Mouse (Mus musculus) monocyte, adult 5-6 weeks (primary cell): ENCODE measurements around the gene Lcn10. TPM values are rescaled to one million over a fixed set of nuclear protein-coding genes. Genes with fewer than 3 reads are reported as not detected.

Experiments
- ATAC-seq: fragments of 153-309, 156-312 bp; replicated peaks from 2 replicates; pipeline ENCODE4 v1.8.0; 2017; ENCODE audit warnings: mild to moderate bottlenecking; ENCODE audit not compliant: low TSS enrichment, insufficient number of reproducible peaks, severe bottlenecking, poor library complexity, low FRiP score
- total RNA-seq: library from RNA; stranded (forward); fragments of 200-1000, 200-491, 200-594 nt; gene quantifications from 3 replicates; pipeline ENCODE4 v1.2.3, GENCODE M21; 2017

The Lcn10 gene
- total RNA-seq: not detected in 3 replicates

- ATAC-seq: no peak
Observed at GRCm38 (mm10) chr2:25682426-25682825, at the start of gene Lcn10. Lcn10 (plus strand) TSS chr2:25682726.

GRCm38 (mm10) chr2:25633616-25634015 is 48.9 kb upstream of the Lcn10 start:
- ATAC-seq: no peak

GRCm38 (mm10) chr2:25634046-25634445 is 48.5 kb upstream of the Lcn10 start:
- ATAC-seq: no peak

GRCm38 (mm10) chr2:25639890-25640289 is 42.6 kb upstream of the Lcn10 start:
- ATAC-seq: no peak

GRCm38 (mm10) chr2:25652902-25653301 is 29.6 kb upstream of the Lcn10 start, which contains the start of gene Lcn8:
Lcn8 (plus strand) TSS chr2:25653120.
- no peak for ATAC-seq

GRCm38 (mm10) chr2:25654502-25654901 is 28.0 kb upstream of the Lcn10 start:
- ATAC-seq: no peak

- no peak for ATAC-seq
Observed at GRCm38 (mm10) chr2:25656691-25657090, 25.8 kb upstream of the Lcn10 start.

GRCm38 (mm10) chr2:25657246-25657645 is 25.3 kb upstream of the Lcn10 start:
- ATAC-seq: no peak

- no peak for ATAC-seq
Observed at GRCm38 (mm10) chr2:25657652-25658051, 24.9 kb upstream of the Lcn10 start, which contains the start of gene Lcn5. Lcn5 (plus strand) TSS chr2:25657952.

- no peak for ATAC-seq
Observed at GRCm38 (mm10) chr2:25660279-25660678, 22.2 kb upstream of the Lcn10 start.

- no peak for ATAC-seq
Observed at GRCm38 (mm10) chr2:25661245-25661970, 21.1 kb upstream of the Lcn10 start.

GRCm38 (mm10) chr2:25663511-25663910 is 19.0 kb upstream of the Lcn10 start:
- ATAC-seq: no peak

GRCm38 (mm10) chr2:25664125-25664524 is 18.4 kb upstream of the Lcn10 start:
- ATAC-seq: no peak

GRCm38 (mm10) chr2:25666516-25666915 is 16.0 kb upstream of the Lcn10 start:
- ATAC-seq: no peak

GRCm38 (mm10) chr2:25676486-25676885 is 6.0 kb upstream of the Lcn10 start, which contains the start of gene Lcn6:
Lcn6 (plus strand) TSS chr2:25676786.
- no peak for ATAC-seq

- no peak for ATAC-seq
Observed at GRCm38 (mm10) chr2:25679559-25679958, 3.0 kb upstream of the Lcn10 start.

GRCm38 (mm10) chr2:25686941-25687340 is 4.4 kb downstream of the Lcn10 start:
- ATAC-seq: no peak

- peak; percentile 78; the same call in 1 of the 2 replicates for ATAC-seq
Observed at GRCm38 (mm10) chr2:25694605-25695004, 12.1 kb downstream of the Lcn10 start.

GRCm38 (mm10) chr2:25696951-25697350 is 14.4 kb downstream of the Lcn10 start:
- ATAC-seq: no peak

GRCm38 (mm10) chr2:25698696-25699095 is 16.2 kb downstream of the Lcn10 start:
- no peak for ATAC-seq
